Mouse (Mus musculus) kidney, adult 8-10 months (tissue): Measurements from ENCODE around the gene Ppfia1.

ENCODE experiments used
- DNase-seq, 2 experiments: peaks; one replicate each; pipeline ENCODE4 v3.0.0; 2022

Gene Ppfia1

DNA sequence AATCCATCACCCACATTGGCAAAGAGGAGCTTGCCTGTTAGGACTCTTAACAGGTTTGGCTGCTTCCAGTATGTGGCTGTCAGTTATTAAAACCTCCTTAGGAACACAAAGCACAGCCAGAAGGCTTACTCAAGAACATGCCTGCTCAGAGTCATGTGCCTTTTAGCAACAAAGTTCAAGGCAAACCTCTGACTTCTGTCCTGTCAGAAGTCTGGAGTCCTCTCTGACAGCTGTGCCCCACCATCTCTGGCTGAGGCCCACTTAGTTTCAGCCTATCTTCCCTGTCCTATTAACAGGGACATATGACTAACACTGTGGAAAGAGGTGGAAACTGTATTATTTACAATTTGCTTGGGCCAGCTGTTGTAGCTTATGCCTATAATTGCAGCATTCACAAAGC is 73.2 kb downstream of the Ppfia1 start:
- peak; percentile 33 to 35 for DNase-seq

DNA sequence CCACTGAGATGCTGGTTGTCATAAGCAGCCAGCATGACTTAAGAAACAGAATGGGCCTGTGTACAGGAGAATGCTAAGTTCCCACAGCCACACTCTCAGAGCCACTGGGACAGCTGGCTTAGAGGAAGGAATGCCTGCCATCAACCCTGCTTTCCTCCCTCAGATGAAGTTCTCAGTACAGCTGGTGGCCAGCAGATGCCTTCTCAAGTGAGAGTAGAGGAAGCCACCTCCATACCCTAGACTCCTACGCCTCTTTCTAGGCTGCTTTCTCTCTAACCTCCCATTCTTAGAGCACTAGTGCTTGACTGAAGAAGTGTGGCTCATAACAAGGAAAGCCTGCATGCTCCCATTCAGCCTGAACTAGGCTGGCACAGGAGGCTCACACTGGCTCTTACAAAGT is 74.0 kb downstream of the Ppfia1 start:
- DNase-seq, result no peak

DNA sequence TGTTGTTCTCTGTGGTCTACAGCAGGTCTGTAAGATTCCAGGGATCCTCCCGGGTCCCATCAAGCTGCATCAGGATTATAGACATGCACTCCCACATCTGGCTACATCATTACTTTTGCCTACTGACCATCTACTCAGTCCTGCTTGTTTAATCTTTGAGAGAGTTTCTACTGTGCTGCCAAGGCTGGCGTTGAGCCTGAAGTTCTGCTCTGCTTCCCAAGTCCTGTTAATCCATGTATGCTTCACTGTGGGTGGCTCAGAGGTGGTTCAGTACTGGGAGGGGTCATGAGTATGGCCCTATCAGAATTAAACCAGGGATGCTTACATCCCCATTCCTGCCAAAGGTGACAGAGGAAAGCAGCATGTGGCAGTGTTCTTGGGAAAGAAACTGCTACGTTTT is 77.8 kb downstream of the Ppfia1 start:
- peak; percentile 83 to 84 for DNase-seq

DNA sequence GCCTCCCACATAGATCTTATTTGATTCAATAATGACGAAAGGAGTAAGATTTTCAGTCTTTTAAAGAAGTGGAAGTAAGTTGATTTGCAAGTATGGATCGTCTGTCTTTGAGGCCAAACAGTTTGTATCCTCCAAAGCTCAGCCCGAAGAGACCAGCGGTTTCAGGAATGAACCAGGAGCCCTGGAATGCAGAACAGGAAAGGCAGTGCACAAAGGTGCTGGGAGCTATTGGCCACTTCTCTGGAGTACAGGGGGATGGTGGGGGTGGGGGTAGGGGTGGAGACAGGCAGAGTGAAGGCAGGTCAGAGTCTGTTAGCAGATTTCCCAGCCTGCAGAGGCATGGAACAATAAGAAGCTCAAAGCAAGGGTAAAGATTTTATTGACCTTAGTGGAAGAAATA is 80.0 kb downstream of the Ppfia1 start:
- peak in 1 of 2 experiments; percentile 34 for DNase-seq

DNA sequence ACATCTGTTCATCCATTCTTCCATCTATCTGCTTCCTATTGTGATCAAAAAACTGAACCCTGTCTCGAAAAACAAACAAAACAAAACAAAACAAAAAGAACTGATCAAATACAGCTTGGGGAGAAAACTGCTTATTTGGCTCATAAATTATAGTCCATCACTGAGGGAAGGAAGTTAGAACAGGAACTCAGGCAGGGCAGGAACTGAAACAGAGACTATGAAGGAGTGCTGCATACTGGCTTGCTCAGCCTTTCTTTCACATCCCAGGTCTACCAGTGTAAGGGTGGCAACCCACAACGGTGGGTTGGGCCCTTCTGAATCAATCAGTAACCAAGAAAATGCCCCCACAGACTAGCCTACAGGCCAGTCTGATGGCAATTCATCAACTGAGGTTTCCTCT is 82.4 kb downstream of the Ppfia1 start:
- no peak for DNase-seq

DNA sequence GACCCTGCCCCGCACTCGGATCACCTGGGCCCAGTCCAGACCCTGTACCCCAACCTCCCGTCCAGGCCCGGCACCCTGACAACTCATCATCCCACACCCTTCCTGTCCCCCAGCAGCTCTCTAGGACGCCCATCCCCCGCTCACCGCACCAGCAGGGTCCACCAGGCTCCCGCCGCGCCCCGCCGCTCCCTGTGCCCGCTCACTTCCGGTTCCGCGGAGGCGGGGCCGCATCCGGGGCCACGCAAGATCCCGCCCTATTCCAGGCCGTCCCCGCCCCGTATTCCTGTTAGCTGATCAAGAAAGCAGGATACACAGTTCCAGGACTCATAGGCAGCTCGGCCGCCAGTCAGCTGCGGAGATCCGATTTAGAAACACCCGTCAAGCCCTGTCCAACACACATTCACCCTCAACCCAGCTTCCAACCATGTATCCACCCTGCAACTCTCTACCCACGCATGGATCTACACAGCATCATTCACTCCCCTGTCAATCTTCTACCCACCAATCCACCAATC is 82.9 kb downstream of the Ppfia1 start, which contains the start of gene Cttn:
Cttn (minus strand) TSS at position 465 of the 515 bp plus-strand sequence.
- peak; percentile 88 to 93 for DNase-seq

DNA sequence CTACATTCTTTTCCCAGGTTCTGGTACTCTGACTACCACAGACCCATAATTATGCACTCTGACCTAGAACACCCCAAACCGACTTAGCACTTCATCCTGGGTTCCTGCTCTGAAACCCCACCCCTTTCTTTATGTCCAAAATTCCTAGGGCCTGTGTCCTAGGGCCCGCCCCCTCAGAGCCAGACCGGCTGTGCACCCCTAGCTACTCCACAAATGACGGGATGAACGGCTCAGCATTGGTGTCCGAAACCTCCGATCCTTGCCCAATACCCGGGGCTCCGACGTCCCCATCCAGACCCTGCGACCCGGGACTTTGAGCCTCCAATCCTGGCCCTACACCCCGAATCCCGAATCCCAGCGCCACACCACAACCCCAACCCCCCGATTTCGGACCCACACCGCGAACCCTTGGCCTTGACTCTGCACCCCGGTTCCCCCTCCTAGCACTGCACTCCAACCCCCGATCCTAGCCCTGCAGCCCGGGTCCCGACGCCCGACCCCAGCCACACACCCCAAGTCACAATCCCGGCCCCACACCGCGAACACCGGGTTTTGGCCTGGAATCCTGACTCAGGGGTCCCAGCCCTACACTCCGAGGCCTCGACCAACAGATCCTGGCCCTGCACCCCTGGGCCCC is 83.5 kb downstream of the Ppfia1 start:
- DNase-seq, result no peak

DNA sequence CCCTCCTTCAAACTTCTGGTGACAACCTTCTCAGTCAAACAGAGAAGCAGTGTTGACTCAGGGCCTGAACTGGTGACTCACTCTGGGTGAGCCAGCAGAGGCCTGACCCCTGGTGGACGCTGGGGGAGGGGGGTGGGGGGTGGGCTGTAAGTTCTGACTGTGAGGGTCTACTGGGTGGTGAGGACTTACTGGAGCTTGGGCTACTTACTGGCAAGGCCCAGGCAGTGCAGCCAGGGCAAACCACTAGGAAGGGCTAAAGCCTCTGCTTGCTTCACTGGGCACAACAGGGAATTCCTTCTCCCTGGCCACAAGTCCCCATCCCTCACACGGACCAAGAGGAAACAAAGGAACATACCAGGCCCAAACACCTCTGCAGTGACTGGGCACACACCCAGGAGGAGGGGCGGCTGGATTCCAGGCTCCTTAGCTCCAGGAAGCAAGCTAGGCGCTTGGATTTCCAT is 84.3 kb downstream of the Ppfia1 start:
- DNase-seq, result peak; percentile 71 to 72

DNA sequence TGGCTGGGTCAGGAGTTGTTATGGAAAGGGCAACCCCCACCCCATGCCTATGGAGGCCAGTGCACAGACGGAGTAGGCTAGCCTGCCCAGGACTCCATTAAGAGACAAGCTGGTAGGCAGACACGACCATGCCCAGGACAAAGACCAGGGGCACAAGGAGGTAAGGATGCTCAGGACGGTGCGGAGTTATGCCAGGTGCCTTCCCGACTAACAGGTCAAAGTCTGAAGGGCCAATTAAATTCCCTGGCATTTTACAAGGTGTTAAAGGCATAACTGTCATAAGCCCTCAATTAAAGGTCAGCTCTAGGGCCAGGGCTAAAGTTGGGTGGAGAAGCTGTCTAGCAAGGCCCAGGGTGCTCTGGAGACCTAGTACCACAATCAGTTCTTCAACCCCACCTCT is 84.8 kb downstream of the Ppfia1 start:
- no peak for DNase-seq

DNA sequence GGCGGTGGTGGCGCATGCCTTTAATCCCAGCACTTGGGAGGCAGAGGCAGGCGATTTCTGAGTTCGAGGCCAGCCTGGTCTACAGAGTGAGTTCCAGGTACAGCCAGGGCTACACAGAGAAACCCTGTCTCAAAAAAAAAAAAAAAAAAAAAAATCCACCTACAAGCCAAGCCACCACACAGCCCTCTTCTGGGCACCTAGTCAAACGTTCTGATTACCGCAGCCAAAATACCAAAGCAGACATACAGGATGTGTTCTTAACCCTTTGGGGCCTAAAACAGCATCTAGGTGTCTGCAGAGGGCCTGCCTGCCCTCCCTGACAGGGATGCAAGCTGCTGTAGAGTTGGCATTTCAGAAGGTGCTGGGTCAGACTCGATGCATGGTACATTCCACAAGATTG is 91.0 kb downstream of the Ppfia1 start:
- no peak for DNase-seq

DNA sequence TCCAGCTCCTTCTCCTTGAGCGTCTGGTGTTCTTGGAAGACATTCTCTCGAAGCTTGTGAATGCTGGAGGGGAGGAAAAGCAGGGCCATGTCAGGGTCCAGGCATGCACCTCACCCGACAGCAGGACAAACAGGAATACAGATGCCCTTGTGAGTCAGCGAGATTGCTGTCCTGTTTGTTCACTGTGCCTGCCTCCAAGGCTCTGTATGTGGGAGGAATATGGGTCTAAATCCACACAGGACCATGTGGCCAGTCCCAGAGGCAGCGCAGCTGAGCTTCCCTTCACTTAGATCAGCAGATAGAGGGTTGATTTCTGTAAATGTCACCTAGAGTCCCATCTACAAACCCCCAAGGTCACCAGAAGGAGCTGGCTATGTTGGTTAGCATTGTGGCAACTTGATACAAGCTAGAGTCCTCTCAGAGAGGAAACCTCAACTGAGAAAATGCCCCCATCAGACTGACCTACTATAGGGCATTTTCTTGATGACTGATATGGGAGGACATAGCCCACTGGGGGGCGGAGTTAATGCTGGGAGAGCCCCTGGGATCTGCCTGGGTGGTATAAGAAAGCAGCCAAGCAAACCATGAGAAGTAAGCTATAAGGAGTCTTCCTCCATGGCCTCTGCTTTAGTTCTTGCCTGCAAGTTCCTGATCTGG is 92.2 kb downstream of the Ppfia1 start:
- no peak for DNase-seq

DNA sequence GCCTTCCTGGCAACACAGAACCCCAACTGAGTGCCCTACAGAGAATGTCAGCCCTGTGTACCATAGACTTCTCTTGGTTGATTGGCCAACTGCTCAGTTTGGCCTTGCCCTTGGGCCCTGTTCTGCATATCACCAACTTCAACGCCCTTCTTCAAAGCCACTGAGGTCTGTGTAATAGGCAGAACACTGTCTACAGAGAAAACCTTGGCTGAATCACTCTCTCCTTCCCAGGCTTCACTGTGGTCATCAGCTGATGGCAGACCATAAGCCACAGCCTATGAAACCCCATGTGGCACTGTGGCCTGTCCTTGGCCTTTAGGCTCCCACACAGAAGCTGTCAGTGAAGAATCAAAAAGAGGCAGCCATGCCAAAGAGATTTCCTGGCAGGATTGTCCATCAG is 94.6 kb downstream of the Ppfia1 start:
- no peak for DNase-seq

DNA sequence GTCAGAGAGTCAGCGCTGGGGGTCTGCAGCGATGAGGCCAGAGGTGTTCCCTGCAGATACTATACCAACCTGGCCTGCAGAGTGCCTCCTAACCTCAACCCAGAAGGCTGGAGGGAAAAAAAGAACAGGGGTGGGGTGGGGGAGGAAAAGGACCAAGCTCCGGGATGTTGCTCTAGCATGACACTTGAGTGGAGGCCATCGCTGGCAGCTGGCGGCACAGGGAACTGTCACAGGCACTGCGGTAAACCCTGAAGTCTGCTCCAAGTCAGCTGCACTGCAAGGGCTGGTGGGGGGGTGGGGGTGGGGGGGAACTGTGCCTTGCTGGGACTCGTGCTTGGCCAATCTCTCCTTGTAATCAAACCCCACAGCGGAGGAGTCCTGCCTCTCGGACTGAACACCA is 102.9 kb downstream of the Ppfia1 start:
- no peak for DNase-seq

DNA sequence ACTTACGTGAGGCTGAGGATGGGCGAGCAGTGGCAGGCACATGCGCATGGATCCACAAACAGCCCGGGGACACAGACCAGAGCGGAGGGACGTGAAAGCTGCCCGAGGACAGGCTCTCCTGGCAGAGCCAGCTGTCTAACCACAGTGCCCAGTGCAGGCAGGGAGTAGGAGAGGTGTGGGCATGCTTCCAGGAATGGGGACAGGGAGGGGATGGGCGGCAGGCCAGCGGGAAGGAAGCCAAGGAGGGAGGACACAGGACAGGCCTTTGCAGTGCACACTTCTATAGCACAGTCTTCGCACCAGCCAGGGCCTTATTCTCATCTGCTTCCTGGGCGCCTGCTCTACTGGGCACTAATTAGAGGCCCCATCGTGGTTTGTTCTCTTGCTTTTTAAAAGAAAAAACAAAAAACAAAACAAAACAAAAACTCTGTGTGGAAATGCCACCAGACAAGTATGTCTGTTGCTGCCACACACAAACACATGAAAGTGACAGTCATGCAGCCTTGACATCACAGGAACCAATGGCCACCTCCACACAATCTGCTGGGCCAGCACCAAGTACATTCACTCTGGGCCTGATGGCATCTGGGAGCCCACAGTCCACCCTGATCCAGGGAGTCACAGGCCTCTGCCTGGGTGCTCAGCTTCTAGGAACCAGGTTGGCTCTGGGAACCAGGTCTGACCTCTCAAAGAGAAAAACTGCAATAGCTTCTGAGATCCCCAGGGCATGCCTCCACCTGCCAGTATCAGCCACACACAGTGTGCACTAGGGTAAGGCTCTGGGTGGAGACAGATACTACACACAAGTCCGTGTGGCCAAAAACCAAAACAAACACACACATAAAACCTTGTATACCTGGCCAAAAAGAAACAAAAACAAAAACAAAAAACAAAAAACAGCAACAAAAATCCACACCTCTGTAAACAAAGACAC is 103.6 kb downstream of the Ppfia1 start:
- peak; percentile 82 to 84 for DNase-seq

DNA sequence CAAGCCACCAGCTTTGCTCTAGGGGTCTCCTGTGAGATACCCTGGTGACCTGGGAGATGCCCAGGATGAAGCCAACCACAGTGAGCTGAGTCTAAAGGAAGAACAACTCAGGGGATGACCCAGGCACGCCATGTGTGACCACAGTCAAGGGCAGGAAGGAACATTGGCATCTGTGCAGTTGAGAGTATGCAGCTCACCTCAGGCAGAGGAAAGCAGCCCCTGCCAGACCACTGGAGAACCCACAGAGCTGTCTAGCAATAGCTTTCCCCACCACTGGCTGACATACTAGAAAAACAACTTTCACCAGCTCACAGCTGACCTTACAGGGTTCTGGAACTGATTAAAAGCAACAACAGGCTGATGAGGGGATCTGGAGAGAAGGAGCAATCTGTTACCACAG is 105.3 kb downstream of the Ppfia1 start:
- no peak for DNase-seq

DNA sequence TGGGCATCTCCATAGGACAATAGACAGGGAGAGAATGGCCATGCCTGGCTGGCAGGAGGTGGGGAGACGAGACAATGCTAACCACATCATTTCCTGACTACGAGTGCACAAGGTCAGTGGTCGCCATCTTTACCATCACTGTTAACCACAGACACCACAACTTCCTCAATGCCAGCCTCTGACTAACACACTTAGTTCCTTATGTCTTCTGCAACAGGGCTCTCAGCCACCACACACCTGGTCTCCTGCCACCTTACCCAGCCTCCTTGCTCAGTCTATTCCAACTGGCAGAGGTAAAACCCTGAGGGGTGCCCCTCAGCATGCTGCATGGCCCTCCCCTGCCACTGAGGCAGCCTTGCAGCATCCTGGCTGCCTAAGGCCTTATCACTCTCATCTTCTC is 106.4 kb downstream of the Ppfia1 start:
- no peak for DNase-seq

DNA sequence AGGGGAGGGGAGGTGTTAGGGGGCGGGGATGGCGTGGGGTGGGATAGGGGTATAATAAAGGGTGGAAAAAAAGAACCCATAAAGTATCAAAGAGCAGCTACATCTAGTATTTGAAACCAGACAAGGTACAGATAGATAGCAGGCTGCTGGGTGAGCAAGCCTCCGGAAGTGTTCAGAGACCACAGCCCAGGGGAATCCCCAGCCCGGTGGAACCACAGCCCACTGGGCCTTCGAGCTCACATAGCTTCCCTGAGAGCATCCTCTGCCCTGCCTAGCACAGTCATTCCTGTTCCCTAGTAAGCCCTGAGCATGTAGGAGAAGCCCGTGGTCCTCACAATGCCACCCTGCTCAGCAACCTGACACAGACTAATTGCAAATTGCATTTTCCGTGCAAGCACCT is 108.7 kb downstream of the Ppfia1 start:
- DNase-seq, result no peak

DNA sequence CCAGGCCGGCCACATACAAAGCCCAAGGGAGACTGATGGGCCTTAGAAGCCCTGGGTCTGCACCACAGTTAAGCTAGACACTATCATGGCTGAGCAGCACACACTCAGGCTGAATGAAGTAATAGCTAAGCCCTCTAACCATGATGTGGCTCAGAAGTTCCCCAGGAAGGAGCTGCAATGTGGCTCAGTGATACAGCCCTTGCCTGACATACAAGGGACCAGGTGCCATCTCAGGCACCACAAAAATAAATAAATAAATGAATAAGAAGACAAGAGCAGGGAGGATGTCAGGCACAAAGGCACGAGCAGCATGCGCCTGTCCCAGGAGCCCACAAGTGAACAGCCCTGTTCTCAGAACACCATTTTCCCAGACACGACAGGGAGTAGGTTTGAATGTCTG is 111.6 kb downstream of the Ppfia1 start:
- DNase-seq, result no peak

DNA sequence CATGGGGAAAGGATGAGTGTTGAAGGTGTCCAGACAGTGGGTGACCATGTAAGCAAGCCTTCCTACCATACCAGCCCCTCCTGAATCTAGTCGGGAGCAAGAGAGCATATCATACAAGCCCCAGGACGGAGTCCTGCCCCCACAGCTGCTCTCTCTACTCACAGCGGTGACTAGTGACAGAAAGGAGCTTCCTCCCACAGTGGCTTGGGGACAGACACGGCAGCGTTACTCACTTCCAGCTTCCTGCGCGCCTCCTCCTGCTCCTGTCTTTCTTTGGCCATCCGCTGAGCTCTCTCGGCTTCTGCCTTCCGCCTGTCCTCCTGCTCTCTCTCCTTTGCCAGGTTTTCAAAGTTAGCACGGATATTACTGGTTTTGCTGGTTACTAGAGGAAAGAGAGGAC is 112.1 kb downstream of the Ppfia1 start:
- no peak for DNase-seq

DNA sequence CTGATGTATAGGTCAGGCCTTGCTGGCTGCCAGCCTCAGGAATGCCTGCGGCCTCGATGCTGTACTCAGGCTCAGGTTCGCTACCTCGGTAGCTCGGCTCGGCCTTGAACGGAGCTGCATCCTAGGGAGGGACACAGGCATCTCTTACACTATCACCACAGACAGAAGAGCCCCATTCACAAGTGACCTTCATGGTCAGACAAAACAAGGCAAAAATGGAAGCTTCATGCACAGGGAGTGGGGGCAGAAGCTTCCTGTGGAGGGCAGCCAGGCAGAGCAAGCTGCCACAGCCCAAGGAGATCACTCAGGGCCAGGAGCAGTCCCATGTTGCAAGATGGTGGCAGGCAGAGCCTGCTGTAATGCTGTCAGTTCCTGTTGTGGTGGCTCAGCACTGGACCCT is 114.7 kb downstream of the Ppfia1 start:
- no peak for DNase-seq

DNA sequence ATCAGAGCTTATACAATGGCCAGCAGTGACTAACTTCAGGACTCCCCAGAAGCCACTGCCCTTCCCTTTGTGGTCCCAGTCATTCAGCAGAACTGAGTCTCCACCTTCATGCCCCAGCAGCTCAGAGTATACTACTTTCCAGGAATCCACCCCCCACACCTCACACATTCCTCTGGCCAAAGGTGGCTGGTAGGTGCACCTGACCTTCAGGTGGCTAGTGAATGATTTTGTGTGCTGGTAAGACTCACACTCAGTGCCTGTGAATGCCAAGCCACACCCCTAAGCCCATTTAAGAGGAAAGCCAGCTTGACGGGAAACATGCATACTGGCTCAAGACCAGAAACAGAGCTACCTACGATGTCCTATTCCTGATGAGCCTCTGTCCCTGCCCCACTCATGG is 120.6 kb downstream of the Ppfia1 start:
- peak; percentile 45 to 65 for DNase-seq

DNA sequence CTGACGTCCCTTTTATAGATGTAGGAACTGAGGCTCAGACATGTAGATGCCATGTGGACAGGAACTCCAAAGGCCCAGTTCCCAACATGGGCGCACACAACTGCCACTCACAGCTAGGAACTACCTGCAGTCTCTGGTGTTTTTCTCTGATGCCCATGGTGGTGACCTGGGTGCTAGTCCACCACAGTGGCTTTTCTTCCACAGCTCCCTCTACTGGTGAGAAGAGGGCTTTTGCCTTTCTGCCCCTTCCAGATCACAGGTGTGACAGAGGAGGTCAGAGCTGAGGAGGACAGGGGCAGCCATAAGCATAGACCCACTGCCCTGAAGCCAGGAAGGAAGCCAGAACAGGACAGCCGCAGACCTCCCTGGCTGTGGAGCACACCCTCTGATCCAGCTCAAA is 126.1 kb downstream of the Ppfia1 start:
- DNase-seq, result no peak
